Mouse (Mus musculus): ENCODE measurements around the gene Alyref2. TPM values are rescaled to one million over a fixed set of nuclear protein-coding genes. Genes with fewer than 3 reads are reported as not detected.

Alyref2 gene
- total RNA-seq, 2 experiments from 2014 or later, result 3.5 to 10.9 TPM

Other genes starting within 250 kb of the Alyref2 start
- 34.5 and 55.7 TPM in 2 replicates for gene B4galt3, start 233.2 kb upstream of the Alyref2 start, total RNA-seq (2014; fragmentation: Nextera tagmentation)
- gene B4galt3, start 233.2 kb upstream of the Alyref2 start, total RNA-seq (2017), result 15.2 and 24.0 TPM in 2 replicates
- gene Ppox, start 222.3 kb upstream of the Alyref2 start, total RNA-seq (2014; fragmentation: Nextera tagmentation), result 114 and 123 TPM in 2 replicates
- gene Ppox, start 222.3 kb upstream of the Alyref2 start, total RNA-seq (2017), result 18.1 and 29.5 TPM in 2 replicates
- gene Usp21, start 215.5 kb upstream of the Alyref2 start, total RNA-seq (2014; fragmentation: Nextera tagmentation), result 44.1 and 50.1 TPM in 2 replicates
- gene Usp21, start 215.5 kb upstream of the Alyref2 start, total RNA-seq (2017), result 16.9 and 33.0 TPM in 2 replicates
- gene Ufc1, start 208.5 kb upstream of the Alyref2 start, total RNA-seq (2014; fragmentation: Nextera tagmentation), result 74.8 and 83.3 TPM in 2 replicates
- gene Ufc1, start 208.5 kb upstream of the Alyref2 start, total RNA-seq (2017), result 65.6 and 72.6 TPM in 2 replicates
- 22.4 and 38.5 TPM in 2 replicates for gene Dedd, start 174.3 kb upstream of the Alyref2 start, total RNA-seq (2014; fragmentation: Nextera tagmentation)
- 13.5 and 23.7 TPM in 2 replicates for gene Dedd, start 174.3 kb upstream of the Alyref2 start, total RNA-seq (2017)
- gene Nit1, start 157.8 kb upstream of the Alyref2 start, total RNA-seq (2014; fragmentation: Nextera tagmentation), result 10.4 and 22.0 TPM in 2 replicates
- 39.2 and 42.4 TPM in 2 replicates for gene Nit1, start 157.8 kb upstream of the Alyref2 start, total RNA-seq (2017)
- gene Pfdn2, start 157.8 kb upstream of the Alyref2 start, total RNA-seq (2014; fragmentation: Nextera tagmentation), result 45.1 and 97.3 TPM in 2 replicates
- gene Pfdn2, start 157.8 kb upstream of the Alyref2 start, total RNA-seq (2017), result 66.2 and 101 TPM in 2 replicates
- gene Klhdc9, start 142.7 kb upstream of the Alyref2 start, total RNA-seq (2014; fragmentation: Nextera tagmentation), result 0.20 TPM in 1 of 2 replicates, not detected in the other
- gene Klhdc9, start 142.7 kb upstream of the Alyref2 start, total RNA-seq (2017), result 0.80 TPM in 1 of 2 replicates, not detected in the other
- gene Nectin4, start 133.4 kb upstream of the Alyref2 start, total RNA-seq (2014; fragmentation: Nextera tagmentation), result not detected in 2 replicates
- 0.14 and 0.27 TPM in 2 replicates for gene Nectin4, start 133.4 kb upstream of the Alyref2 start, total RNA-seq (2017)
- 11.8 and 20.7 TPM in 2 replicates for gene Arhgap30, start 114.5 kb upstream of the Alyref2 start, total RNA-seq (2014; fragmentation: Nextera tagmentation)
- 18.7 and 28.7 TPM in 2 replicates for gene Arhgap30, start 114.5 kb upstream of the Alyref2 start, total RNA-seq (2017)
- gene Usf1, start 92.2 kb upstream of the Alyref2 start, total RNA-seq (2014; fragmentation: Nextera tagmentation), result 24.1 and 32.0 TPM in 2 replicates
- 46.2 and 60.5 TPM in 2 replicates for gene Usf1, start 92.2 kb upstream of the Alyref2 start, total RNA-seq (2017)
- not detected in 2 replicates for gene Tstd1, start 84.6 kb upstream of the Alyref2 start, total RNA-seq (2014; fragmentation: Nextera tagmentation)
- gene Tstd1, start 84.6 kb upstream of the Alyref2 start, total RNA-seq (2017), result 1.1 TPM in 1 of 2 replicates, not detected in the other
- not detected in 2 replicates for gene F11r, start 65.9 kb upstream of the Alyref2 start, total RNA-seq (2014; fragmentation: Nextera tagmentation)
- 0.38 and 2.3 TPM in 2 replicates for gene F11r, start 65.9 kb upstream of the Alyref2 start, total RNA-seq (2017)
- gene Itln1, start 31.8 kb downstream of the Alyref2 start, total RNA-seq (2014; fragmentation: Nextera tagmentation), result not detected in 2 replicates
- not detected in 2 replicates for gene Itln1, start 31.8 kb downstream of the Alyref2 start, total RNA-seq (2017)
- gene Cd244a, start 55.7 kb downstream of the Alyref2 start, total RNA-seq (2014; fragmentation: Nextera tagmentation), result 1.8 and 3.9 TPM in 2 replicates
- 1.7 and 2.4 TPM in 2 replicates for gene Cd244a, start 55.7 kb downstream of the Alyref2 start, total RNA-seq (2017)
- gene Ly9, start 103.9 kb downstream of the Alyref2 start, total RNA-seq (2014; fragmentation: Nextera tagmentation), result 2.1 and 4.1 TPM in 2 replicates
- gene Ly9, start 103.9 kb downstream of the Alyref2 start, total RNA-seq (2017), result 5.3 and 9.6 TPM in 2 replicates
- 3.8 and 6.5 TPM in 2 replicates for gene Slamf7, start 149.6 kb downstream of the Alyref2 start, total RNA-seq (2014; fragmentation: Nextera tagmentation)
- 1.6 and 3.7 TPM in 2 replicates for gene Slamf7, start 149.6 kb downstream of the Alyref2 start, total RNA-seq (2017)
- gene Cd48, start 178.5 kb downstream of the Alyref2 start, total RNA-seq (2014; fragmentation: Nextera tagmentation), result 26.9 and 36.0 TPM in 2 replicates
- 24.7 and 43.8 TPM in 2 replicates for gene Cd48, start 178.5 kb downstream of the Alyref2 start, total RNA-seq (2017)